Mouse (Mus musculus) limb, embryonic 10.5 days (tissue): ENCODE data around the gene Rpl19. TPM values are rescaled to one million over a fixed set of nuclear protein-coding genes. Genes with fewer than 3 reads are reported as not detected.

Experiments
- DNase-seq: peaks from one replicate; pipeline ENCODE4 v3.0.0-alpha.2; 2017; ENCODE audit warnings: low spot score
- H3K27ac ChIP-seq: fragments of 300-500 bp; sonication (generic); 2 replicates; pipeline ENCODE4 v1.5.1; 2016; ENCODE audit warnings: mild to moderate bottlenecking
- H3K27me3 ChIP-seq: fragments of 300-500 bp; sonication (generic); 2 replicates; pipeline ENCODE4 v1.6.1; 2016; ENCODE audit warnings: low read depth, mild to moderate bottlenecking; ENCODE audit not compliant: poor library complexity, severe bottlenecking
- H3K36me3 ChIP-seq: fragments of 300-500 bp; sonication (generic); 2 replicates; pipeline ENCODE4 v1.6.1; 2016; ENCODE audit warnings: mild to moderate bottlenecking, moderate library complexity
- H3K4me1 ChIP-seq: fragments of 300-500 bp; sonication (generic); 2 replicates; pipeline ENCODE4 v1.6.1; 2016
- H3K4me3 ChIP-seq: fragments of 300-500 bp; sonication (generic); 2 replicates; pipeline ENCODE4 v1.5.1; 2016; ENCODE audit warnings: mild to moderate bottlenecking, moderate library complexity
- H3K9me3 ChIP-seq: fragments of 300-500 bp; sonication (generic); replicated peaks from 2 replicates; pipeline ENCODE4 v1.6.1; 2016; ENCODE audit warnings: mild to moderate bottlenecking
- WGBS: fragments of 180-500 bp; shearing (Covaris S2); methylation state at CpG from one replicate; pipeline ENCODE4 v1.1.7; 2016; 5-methylcytosine and 5-hydroxymethylcytosine counted together
- polyA plus RNA-seq: library from polyadenylated mRNA; unstranded; fragments of >200 nt; fragmentation: Nextera tagmentation; extraction: Ambion mirVana; gene quantifications from 2 replicates; pipeline ENCODE4 v1.2.1, GENCODE M21; 2016

The Rpl19 gene
- polyA plus RNA-seq, 1 experiment from 2014 or later: 1,186 TPM

DNA sequence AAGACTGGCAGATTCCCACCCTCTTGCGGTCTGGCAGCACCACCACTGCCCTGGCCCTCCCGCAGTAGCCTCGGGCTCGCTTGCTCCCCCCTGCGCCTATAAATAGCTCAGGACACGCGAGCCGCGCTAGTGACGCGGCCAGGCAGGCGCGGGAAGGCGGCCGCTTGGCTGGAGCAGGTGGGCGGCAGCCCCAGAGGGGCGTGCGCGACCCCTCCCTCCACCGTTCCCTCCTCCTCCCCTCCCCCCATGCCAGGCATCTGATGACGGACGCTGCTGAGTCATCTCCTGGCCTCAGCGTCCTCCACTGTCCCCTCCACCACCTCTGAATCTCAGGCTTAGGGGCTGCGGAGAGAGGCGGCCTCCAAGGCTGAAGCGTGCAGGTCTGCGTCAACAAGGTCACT, 9.5 kb downstream of the Rpl19 start:
- Histone ChIP-seq H3K9me3 (no peaks in the 10 kb centered on the region), H3K27me3 (peaks cover 37% of the 10 kb centered on the region), H3K4me1 (peaks cover 22% of the 10 kb centered on the region), H3K27ac (peak overlapping the region; percentile 48), H3K4me3 (peak overlapping the region; percentile 52), H3K36me3 (peaks cover 4% of the 10 kb centered on the region)
- peak; percentile 69 for DNase-seq
- whole genome bisulfite sequencing: under 1% methylated on average over 27 of the region's 27 CpGs

GRCm38 (mm10) chr11:98037871-98038270, 11.4 kb downstream of the Rpl19 start:
- Histone ChIP-seq H3K36me3 (no peaks in the 10 kb centered on the region), H3K4me1 (peaks cover 25% of the 10 kb centered on the region), H3K9me3 (no peaks in the 10 kb centered on the region), H3K27ac (no peak overlapping the region), H3K27me3 (peaks cover 37% of the 10 kb centered on the region), H3K4me3 (no peak overlapping the region)
- 54% methylated on average over 14 of the region's 14 CpGs for WGBS
- DNase-seq: no peak

DNA sequence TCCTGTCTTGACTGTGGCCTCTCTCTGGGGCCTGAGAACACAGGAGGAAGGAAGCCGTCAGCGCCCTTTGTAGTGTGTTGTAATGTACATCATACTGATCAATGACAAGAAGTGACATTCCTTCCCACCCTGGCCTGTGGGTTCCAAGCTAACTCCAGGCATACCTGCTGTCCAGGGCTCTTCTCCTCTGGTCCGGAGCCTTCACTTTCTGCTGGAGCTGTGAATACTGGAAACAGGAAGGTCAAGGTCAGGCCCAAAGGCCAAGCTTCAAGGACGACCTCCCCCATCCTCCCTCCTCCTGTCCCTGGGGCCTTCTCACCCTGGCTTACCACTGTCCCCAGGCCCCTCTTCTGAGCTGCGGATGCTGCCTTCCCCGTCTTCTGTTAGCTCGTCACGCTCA, 14.5 kb downstream of the Rpl19 start:
- H3K4me3 ChIP-seq: no peak overlapping the region
- 72% methylated on average over 8 of the region's 8 CpGs for WGBS

DNA sequence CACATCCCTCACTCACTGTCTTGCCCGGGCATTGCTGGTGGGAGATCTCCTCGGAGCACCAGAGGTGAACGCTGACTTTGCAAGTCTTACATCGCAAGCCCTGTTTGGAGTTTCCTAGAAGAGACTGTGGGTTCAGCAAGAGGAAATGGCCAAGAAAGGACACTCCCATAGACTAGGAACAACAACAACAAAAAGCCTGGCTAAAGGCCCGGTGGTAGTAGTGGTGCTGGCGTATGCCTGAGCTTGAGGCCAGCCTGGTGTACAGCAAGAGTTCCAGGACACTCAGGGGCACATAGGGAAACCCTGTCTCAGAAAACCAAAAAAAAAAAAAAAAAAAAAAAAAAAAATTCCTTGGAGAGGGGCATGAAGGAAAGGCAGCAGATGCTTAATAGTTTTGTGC, 16.2 kb downstream of the Rpl19 start:
- 93% methylated on average over 6 of the region's 6 CpGs for WGBS
- no peak overlapping the region for H3K4me3 ChIP-seq

More for the DNA sequence above, 14.5 kb downstream of the Rpl19 start:
- Histone ChIP-seq H3K27me3 (peaks cover 30% of the 10 kb centered on the region), H3K9me3 (no peaks in the 10 kb centered on the region), H3K27ac (no peak overlapping the region), H3K36me3 (no peaks in the 10 kb centered on the region), H3K4me1 (peaks cover 11% of the 10 kb centered on the region)
- no peak for DNase-seq

GRCm38 (mm10) chr11:98044074-98044473, 17.6 kb downstream of the Rpl19 start:
- peaks cover 25% of the 10 kb centered on the region for H3K27me3 ChIP-seq
- DNase-seq: no peak
- no peaks in the 10 kb centered on the region for H3K36me3 ChIP-seq
- no peak overlapping the region for H3K4me3 ChIP-seq
- H3K4me1 ChIP-seq: peaks cover 14% of the 10 kb centered on the region
- no peaks in the 10 kb centered on the region for H3K9me3 ChIP-seq
- H3K27ac ChIP-seq: no peak overlapping the region
- 70% methylated on average over 5 of the region's 5 CpGs for WGBS

More for the DNA sequence above, 16.2 kb downstream of the Rpl19 start:
- Histone ChIP-seq H3K36me3 (no peaks in the 10 kb centered on the region), H3K9me3 (no peaks in the 10 kb centered on the region), H3K27ac (no peak overlapping the region), H3K27me3 (peaks cover 18% of the 10 kb centered on the region), H3K4me1 (peaks cover 9% of the 10 kb centered on the region)
- DNase-seq: no peak

DNA sequence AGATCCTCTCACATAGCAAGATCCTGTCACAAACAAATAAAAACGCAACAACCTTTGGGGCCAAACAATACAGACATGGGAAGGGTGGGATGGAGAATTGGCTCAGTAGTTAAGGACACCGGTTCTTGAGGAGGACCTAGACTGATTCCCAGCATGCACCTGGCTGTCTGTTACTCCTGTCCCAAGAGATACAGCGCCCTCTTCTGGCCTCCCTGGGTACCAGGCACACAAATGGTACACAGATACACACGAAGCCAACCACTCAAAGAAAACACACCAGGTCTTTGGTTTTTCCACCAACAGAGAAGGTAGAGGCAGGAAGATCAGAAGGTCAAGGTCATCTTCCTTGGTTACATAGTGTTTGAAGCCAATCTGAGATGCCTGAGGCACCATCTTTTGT, 19.1 kb downstream of the Rpl19 start:
- no peak overlapping the region for H3K4me3 ChIP-seq
- DNase-seq: no peak
- no peaks in the 10 kb centered on the region for H3K36me3 ChIP-seq
- peaks cover 16% of the 10 kb centered on the region for H3K4me1 ChIP-seq
- H3K27me3 ChIP-seq: peaks cover 41% of the 10 kb centered on the region
- no peaks in the 10 kb centered on the region for H3K9me3 ChIP-seq
- 67% methylated on average over 4 of the region's 4 CpGs for WGBS
- no peak overlapping the region for H3K27ac ChIP-seq

DNA sequence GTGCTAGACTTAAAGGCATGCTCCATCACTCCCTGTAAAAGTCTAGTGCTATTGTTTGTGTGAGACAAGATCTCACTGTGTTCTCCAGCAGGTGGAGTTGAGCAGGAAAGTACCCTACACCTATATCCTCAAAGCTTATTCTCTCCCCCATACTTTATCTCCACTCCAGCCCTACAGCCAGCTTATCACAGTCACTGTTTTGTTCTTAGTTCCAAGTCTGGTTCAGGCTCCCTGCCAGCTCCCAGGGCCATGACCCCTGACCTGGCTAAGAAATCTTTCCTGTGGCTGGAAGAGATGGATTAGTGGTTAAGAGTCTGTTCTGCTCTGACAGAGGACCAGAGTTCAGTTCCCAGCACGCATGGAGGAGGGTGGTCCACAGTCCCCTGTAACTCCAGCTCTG, 20.0 kb downstream of the Rpl19 start:
- H3K27ac ChIP-seq: no peak overlapping the region
- peaks cover 17% of the 10 kb centered on the region for H3K4me1 ChIP-seq
- no peaks in the 10 kb centered on the region for H3K36me3 ChIP-seq
- no peak overlapping the region for H3K4me3 ChIP-seq
- 70% methylated on average over 1 of the region's 1 CpGs for WGBS
- no peaks in the 10 kb centered on the region for H3K9me3 ChIP-seq
- peaks cover 49% of the 10 kb centered on the region for H3K27me3 ChIP-seq
- no peak for DNase-seq

DNA sequence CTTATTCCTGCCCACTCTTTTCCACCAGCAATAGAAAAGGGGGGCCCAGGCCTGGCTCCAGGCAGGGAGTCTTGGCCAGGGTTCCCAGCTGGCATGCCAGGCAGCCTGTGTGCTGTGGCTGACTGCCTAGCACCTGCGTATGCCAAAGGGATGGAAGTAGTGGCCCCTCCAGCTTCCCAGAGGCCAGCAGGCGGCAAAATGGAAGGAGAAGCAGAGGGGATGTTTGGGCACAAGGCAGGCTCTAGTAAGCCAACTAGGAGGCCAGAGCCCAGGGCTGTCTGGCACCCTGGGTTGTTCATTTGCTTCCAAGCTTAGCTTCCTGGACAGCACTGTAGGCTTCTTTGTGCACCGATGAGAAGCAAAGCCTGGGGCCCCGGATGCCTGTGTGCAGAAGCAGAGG, 21.2 kb downstream of the Rpl19 start:
- Histone ChIP-seq H3K27ac (no peak overlapping the region; the same call in 1 of the 2 replicates), H3K36me3 (no peaks in the 10 kb centered on the region), H3K4me1 (peaks cover 30% of the 10 kb centered on the region), H3K4me3 (no peak overlapping the region), H3K27me3 (peaks cover 62% of the 10 kb centered on the region), H3K9me3 (no peaks in the 10 kb centered on the region)
- 85% methylated on average over 4 of the region's 4 CpGs for WGBS
- DNase-seq: no peak

- no peaks in the 10 kb centered on the region for H3K9me3 ChIP-seq
- H3K27me3 ChIP-seq: peaks cover 75% of the 10 kb centered on the region
- no peak overlapping the region for H3K27ac ChIP-seq
- DNase-seq: no peak
- H3K4me3 ChIP-seq: no peak overlapping the region
- 74% methylated on average over 14 of the region's 14 CpGs for WGBS
- no peaks in the 10 kb centered on the region for H3K36me3 ChIP-seq
- peaks cover 34% of the 10 kb centered on the region for H3K4me1 ChIP-seq
These were observed 23.4 kb downstream of the Rpl19 start for GRCm38 (mm10) chr11:98049672-98050519.

- Histone ChIP-seq H3K9me3 (no peaks in the 10 kb centered on the region), H3K4me3 (no peak overlapping the region), H3K27me3 (peaks cover 81% of the 10 kb centered on the region), H3K4me1 (peaks cover 34% of the 10 kb centered on the region), H3K36me3 (no peaks in the 10 kb centered on the region), H3K27ac (no peak overlapping the region)
- DNase-seq: no peak
- WGBS: 20% methylated on average over 2 of the region's 2 CpGs
These were observed 24.0 kb downstream of the Rpl19 start for GRCm38 (mm10) chr11:98050520-98050815.

DNA sequence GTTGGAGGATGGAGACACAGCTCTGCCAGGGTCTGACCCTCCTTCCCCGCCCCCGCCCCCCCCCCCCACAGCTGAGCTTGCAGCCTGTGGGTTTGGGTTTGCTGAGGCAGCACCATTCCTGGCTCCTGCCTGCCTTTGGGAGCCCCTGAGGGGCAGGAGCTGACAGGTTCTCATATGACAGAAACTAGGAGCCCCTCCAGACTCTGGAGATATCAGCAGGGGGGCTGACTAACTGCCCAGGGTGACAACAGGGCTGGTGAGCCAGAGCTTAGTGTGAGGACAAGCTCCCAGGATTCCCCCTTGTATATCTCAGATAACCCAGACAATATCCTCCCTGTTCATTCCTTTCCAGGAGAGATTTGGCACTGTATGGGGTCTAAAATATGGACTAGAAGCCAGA, 24.4 kb downstream of the Rpl19 start:
- no peak overlapping the region for H3K27ac ChIP-seq

DNA sequence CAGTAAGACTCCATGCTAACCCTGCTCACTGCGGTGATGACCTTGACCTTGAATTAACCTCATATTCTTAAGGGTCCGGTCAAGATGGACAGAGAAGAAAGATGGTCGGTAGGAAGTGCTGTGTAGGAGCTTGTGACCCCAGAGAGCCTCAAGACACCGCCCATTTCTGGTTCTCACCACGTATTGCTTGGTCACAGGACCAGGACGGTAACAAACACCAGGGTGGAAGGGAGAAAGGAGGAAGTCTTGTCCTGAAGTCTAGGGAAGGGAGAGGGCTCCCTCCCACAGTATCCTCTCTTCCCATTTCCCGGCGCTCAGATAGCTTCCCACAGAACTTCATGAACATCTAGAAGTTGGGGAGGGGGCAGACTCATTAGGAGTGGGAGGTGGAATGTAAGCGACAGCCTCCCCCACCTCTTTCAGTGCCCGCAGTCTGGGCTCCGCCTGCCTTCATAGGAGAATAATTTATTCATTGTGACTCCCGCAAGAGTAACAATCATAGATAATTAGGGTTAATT, 25.2 kb downstream of the Rpl19 start:
- Histone ChIP-seq H3K4me3 (peak overlapping the region; percentile 48), H3K27ac (no peak overlapping the region; the same call in 1 of the 2 replicates), H3K9me3 (no peaks in the 10 kb centered on the region), H3K27me3 (peaks cover 87% of the 10 kb centered on the region), H3K4me1 (peaks cover 31% of the 10 kb centered on the region), H3K36me3 (no peaks in the 10 kb centered on the region)
- DNase-seq: no peak
- 6% methylated on average over 12 of the region's 12 CpGs for WGBS

More for the DNA sequence above, 24.4 kb downstream of the Rpl19 start:
- Histone ChIP-seq H3K9me3 (no peaks in the 10 kb centered on the region), H3K27me3 (peaks cover 86% of the 10 kb centered on the region), H3K4me1 (peaks cover 34% of the 10 kb centered on the region), H3K4me3 (no peak overlapping the region), H3K36me3 (no peaks in the 10 kb centered on the region)
- no CpG with 5 or more reads among the region's 2 CpGs for WGBS
- no peak for DNase-seq

DNA sequence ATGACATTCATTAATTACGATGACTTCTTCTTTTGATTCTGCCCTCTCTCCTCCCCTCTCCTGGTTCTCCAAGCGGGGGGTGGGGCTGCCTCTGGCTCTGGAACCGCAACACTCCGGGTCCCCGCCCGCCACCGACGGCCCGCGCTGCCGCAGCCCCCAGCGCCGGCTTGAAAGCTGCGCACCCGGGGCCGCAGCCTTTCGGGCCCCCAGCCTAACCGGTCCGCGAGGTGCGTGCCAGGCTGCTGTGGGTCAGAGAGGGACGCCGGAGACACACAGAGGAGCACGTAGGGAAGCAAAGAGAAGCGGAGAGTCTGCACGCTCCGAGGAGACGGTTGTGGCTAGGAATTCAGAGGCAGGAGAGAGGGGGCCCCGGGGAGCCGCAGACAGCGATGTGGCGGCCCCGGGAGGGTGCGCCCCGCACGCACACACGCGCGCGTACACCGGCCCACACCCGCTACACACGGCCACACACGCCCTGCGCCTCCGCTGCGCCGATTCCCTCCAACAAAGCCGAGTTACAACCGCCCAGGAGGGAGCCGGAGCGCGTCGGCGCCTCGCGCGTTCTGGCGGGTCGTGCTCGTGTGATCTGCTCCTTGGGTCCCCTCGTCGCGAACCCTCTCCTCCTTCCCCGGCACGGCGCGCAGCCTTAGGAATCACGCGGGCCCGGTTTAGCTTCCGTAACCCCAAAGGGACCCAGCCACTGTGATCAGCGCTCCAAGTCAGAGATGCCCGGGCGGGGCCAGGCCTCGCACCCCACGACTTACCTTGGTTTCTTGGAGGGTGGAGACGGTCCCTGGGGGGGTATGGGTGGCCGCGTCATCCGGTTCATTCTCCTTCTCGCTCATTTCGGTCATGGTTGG, 25.8 kb downstream of the Rpl19 start:
- peak overlapping the region; percentile 67 for H3K27ac ChIP-seq
- H3K27me3 ChIP-seq: peaks cover 89% of the 10 kb centered on the region
- H3K36me3 ChIP-seq: no peaks in the 10 kb centered on the region
- peak overlapping the region; percentile 48 for H3K4me3 ChIP-seq
- peak; percentile 70 for DNase-seq
- no peaks in the 10 kb centered on the region for H3K9me3 ChIP-seq
- peaks cover 32% of the 10 kb centered on the region for H3K4me1 ChIP-seq
- under 1% methylated on average over 83 of the region's 83 CpGs for WGBS
